Mouse (Mus musculus) ES-Bruce4 (cell line): ENCODE measurements around the gene Syt1. TPM values are rescaled to one million over a fixed set of nuclear protein-coding genes. Genes with fewer than 3 reads are reported as not detected.

Source experiments
- H3K27ac ChIP-seq: 2 replicates; pipeline ENCODE4 v1.5.1; 2012; ENCODE audit warnings: low read length, inconsistent platforms; ENCODE audit not compliant: insufficient read depth
- H3K27me3 ChIP-seq: 2 replicates; pipeline ENCODE4 v1.6.1; 2012; ENCODE audit warnings: mild to moderate bottlenecking, low read length, inconsistent platforms; ENCODE audit not compliant: control insufficient read depth, poor library complexity, insufficient read depth, severe bottlenecking
- H3K36me3 ChIP-seq: 2 replicates; pipeline ENCODE4 v1.6.1; 2012; ENCODE audit warnings: inconsistent platforms, mild to moderate bottlenecking, low read length, moderate library complexity; ENCODE audit not compliant: control insufficient read depth, poor library complexity, insufficient read depth, severe bottlenecking
- H3K4me1 ChIP-seq: one replicate; pipeline ENCODE4 v1.8.1; 2011; ENCODE audit warnings: low read length; ENCODE audit not compliant: control insufficient read depth, insufficient read depth
- H3K4me3 ChIP-seq: 2 replicates; pipeline ENCODE4 v1.5.1; 2011; ENCODE audit warnings: low read depth, mild to moderate bottlenecking, low read length
- H3K9ac ChIP-seq: 2 replicates; pipeline ENCODE4 v1.6.1; 2012; ENCODE audit warnings: low read depth, mild to moderate bottlenecking, inconsistent platforms; ENCODE audit not compliant: poor library complexity, severe bottlenecking
- H3K9me3 ChIP-seq: replicated peaks from 2 replicates; pipeline ENCODE4 v1.6.1; 2012; ENCODE audit warnings: mild to moderate bottlenecking, low read length, inconsistent platforms; ENCODE audit not compliant: control insufficient read depth, poor library complexity, insufficient read depth, severe bottlenecking
- CTCF ChIP-seq: IDR thresholded peaks from one replicate; pipeline ENCODE4 v1.8.1; 2011; ENCODE audit warnings: low read depth, low read length
- EP300 ChIP-seq: IDR thresholded peaks from 2 replicates; pipeline ENCODE4 v1.6.1; 2011; ENCODE audit warnings: low read depth, low read length; ENCODE audit not compliant: insufficient read depth
- POLR2A ChIP-seq: IDR thresholded peaks from one replicate; pipeline ENCODE4 v1.8.1; 2011; ENCODE audit warnings: low read length; ENCODE audit not compliant: insufficient read depth
- polyA plus RNA-seq: library from polyadenylated mRNA; stranded (reverse); fragments of >200 nt; gene quantifications from 2 replicates; pipeline ENCODE4 v1.2.4, GENCODE M21; 2011; ENCODE audit warnings: low read depth; ENCODE audit not compliant: missing spikeins, insufficient read depth, insufficient read length

Gene Syt1
- polyA plus RNA-seq, 1 experiment: 0.72 TPM

DNA sequence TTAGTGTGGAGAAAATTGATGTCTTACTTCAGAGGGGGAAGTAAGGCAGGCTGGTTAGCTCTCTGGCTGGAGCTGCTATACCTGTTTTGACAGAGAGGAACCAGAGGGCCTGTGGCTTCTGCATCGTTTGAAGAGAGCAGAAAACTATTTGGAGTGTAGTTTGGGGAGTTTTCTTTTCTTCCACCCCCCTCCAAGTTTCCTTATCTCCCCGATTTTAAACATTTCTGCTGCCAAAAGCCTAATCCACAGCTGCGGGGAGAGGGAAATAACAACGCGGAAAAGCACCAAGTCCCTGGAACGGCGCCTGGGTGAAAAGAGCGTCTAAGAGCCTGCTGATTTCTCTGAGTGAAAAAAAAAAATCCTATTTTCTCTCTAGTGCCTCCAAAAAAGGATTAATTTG, 544.2 kb downstream of the Syt1 start:
- Histone ChIP-seq H3K27ac (no peak overlapping the region), H3K4me3 (no peak overlapping the region), H3K27me3 (no peaks in the 10 kb centered on the region), H3K4me1 (no peaks in the 10 kb centered on the region), H3K36me3 (no peaks in the 10 kb centered on the region), H3K9ac (no peak overlapping the region), H3K9me3 (no peaks in the 10 kb centered on the region)
- TF ChIP-seq EP300 (no peak), CTCF (no peak), POLR2A (no peak)

DNA sequence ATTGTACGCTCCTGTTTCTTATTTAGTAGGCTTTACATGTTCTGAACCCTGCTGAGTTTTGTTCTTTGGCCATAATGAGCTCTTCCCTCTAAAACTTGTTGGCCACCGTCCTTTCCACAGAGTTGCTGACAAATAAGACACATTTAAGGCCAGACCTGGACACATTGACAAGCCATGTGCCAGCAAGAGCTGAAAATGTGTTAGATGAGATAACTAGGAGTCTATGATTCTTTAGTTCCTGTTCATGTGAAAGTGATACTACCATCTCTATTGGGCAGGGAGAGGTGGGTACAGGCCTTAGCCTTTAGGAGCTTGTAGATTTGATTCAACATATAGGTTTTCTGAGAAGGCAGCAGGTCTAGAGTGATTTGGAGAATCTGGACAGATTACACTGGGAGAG, 548.9 kb downstream of the Syt1 start:
- Histone ChIP-seq H3K27ac (no peak overlapping the region), H3K4me1 (no peaks in the 10 kb centered on the region)
- TF ChIP-seq EP300 (no peak), POLR2A (no peak), CTCF (no peak)

DNA sequence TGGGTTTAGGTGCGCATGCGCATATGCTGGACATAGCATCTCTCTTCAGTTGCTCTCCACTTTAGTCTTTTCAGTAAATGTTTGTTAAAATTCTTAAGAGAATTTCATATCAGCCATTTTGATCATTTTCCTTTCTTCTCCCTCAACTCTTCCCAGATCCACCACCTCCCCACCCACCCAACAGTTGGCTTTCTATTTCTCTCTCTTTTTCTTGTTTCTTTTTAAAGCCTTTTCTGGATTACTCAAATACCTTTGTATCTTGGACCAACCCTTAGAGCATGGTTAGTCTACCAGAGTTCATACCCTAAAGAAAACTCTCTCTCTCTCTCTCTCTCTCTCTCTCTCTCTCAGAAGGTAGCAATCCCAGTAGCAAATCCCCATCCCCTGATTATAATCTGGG, 553.7 kb downstream of the Syt1 start:
- Histone ChIP-seq H3K9me3 (no peaks in the 10 kb centered on the region), H3K27ac (no peak overlapping the region), H3K9ac (no peak overlapping the region), H3K27me3 (no peaks in the 10 kb centered on the region), H3K4me1 (no peaks in the 10 kb centered on the region), H3K36me3 (no peaks in the 10 kb centered on the region), H3K4me3 (no peak overlapping the region)
- TF ChIP-seq CTCF: no peak
- no peak for TF ChIP-seq POLR2A
- TF ChIP-seq EP300: no peak

More for the DNA sequence above, 548.9 kb downstream of the Syt1 start:
- Histone ChIP-seq H3K27me3 (no peaks in the 10 kb centered on the region), H3K36me3 (no peaks in the 10 kb centered on the region), H3K9me3 (no peaks in the 10 kb centered on the region), H3K9ac (no peak overlapping the region), H3K4me3 (no peak overlapping the region)

DNA sequence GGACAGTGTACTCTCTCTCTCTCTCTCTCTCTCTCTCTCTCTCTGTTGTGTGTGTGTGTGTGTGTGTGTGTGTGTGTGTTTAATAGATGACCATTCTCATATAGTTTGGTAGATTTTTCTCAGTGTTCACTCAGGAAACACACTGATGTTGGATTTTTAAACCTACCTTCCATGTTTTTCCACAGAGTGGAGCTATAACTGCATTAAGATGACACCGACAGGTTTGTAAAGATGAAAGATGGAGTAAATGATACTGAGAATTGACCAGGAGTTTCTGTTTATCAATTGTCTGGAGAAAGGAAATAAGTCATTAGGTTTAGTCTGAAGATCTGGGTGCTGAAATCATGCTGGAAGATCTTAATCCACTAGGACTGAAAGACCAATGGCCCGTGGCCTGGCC, 554.9 kb downstream of the Syt1 start:
- Histone ChIP-seq H3K36me3 (no peaks in the 10 kb centered on the region), H3K27ac (no peak overlapping the region), H3K9me3 (no peaks in the 10 kb centered on the region), H3K9ac (no peak overlapping the region), H3K4me1 (no peaks in the 10 kb centered on the region), H3K27me3 (no peaks in the 10 kb centered on the region), H3K4me3 (no peak overlapping the region)
- no peak for TF ChIP-seq POLR2A
- no peak for TF ChIP-seq CTCF
- no peak for TF ChIP-seq EP300

DNA sequence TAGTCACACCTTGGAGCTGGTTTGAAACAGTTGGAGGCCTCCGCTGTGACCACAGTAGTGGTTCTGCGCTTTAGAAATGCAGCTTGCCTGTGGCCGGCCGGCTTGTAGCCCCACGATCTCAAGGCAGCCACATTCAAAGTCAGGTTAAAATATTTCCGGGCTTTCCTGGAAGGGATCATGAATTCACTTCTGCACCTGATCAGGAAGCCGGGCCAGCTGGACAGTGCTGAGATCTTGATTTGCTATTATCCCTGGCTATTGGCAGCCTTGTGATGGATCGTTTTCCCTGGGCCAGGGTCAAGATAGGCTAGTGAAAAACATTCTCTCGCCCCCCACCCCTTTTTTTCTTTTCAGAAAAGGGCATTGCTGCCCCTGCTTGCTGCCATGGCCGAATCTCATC, 555.6 kb downstream of the Syt1 start:
- H3K27me3 ChIP-seq: no peaks in the 10 kb centered on the region
- no peak overlapping the region for H3K27ac ChIP-seq
- no peak overlapping the region for H3K4me3 ChIP-seq
- H3K4me1 ChIP-seq: no peaks in the 10 kb centered on the region
- no peaks in the 10 kb centered on the region for H3K9me3 ChIP-seq
- 0 out of 2 replicates have a peak overlapping the region, but pooled peaks have one; percentile 23 for H3K9ac ChIP-seq
- TF ChIP-seq POLR2A (no peak), EP300 (no peak), CTCF (no peak)
- no peaks in the 10 kb centered on the region for H3K36me3 ChIP-seq

DNA sequence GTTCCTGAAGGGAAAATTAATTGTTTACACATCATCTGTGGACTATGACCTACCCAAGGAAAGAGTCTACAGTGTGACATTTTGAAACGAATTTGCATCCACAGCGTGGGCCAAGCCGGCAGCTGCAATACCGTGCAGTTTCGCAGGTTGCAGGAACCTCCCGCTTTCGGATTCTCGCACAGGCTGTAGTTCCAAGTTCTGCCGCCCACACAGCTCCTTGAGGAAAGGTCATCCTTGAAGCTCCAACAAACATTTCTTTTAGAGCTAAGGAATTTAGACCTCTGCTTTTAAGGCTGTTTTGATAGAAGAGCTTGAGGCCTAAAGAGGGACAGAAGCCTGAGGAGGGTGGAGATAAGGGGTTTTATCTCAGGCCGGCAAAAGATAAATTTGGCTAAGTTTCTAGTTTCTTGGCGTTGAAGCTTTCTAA, 556.1 kb downstream of the Syt1 start:
- 0 out of 2 replicates have a peak overlapping the region, but pooled peaks have one; percentile 23 for H3K9ac ChIP-seq
- no peaks in the 10 kb centered on the region for H3K36me3 ChIP-seq
- no peak overlapping the region for H3K4me3 ChIP-seq
- no peaks in the 10 kb centered on the region for H3K9me3 ChIP-seq
- no peaks in the 10 kb centered on the region for H3K27me3 ChIP-seq
- no peak overlapping the region for H3K27ac ChIP-seq
- TF ChIP-seq POLR2A (no peak), EP300 (no peak), CTCF (no peak)
- no peaks in the 10 kb centered on the region for H3K4me1 ChIP-seq
